Comparison of ENCODE assay signal across 8 mouse cellular contexts in genomic region chr6:117879408-117880115, GRCm38 (mm10). TPM values are rescaled to one million over a fixed set of nuclear protein-coding genes. Genes with fewer than 3 reads are reported as not detected.
DNase-seq lines count a peak whose midpoint lies in the region; ATAC-seq and TF ChIP-seq lines count a peak whose summit lies in the region.

No protein-coding gene starts in this region.

- H3K4me1 ChIP-seq in bone marrow, adult 2 months (ENCODE audit: control insufficient read depth, insufficient read depth, low read length) = no peaks in the 10 kb centered on the region; the same call in 1 of the 2 replicates
- peaks cover 8% of the 10 kb centered on the region; the same call in 1 of the 2 replicates for H3K4me1 ChIP-seq in embryonic facial prominence, embryonic 15.5 days
- peaks cover 4% of the 10 kb centered on the region; the same call in 1 of the 2 replicates for H3K4me1 ChIP-seq in limb, embryonic 14.5 days (ENCODE audit: control insufficient read depth, insufficient read depth, low read length)
- no peaks in the 10 kb centered on the region; the same call in 1 of the 2 replicates for H3K4me1 ChIP-seq in midbrain, postnatal 0 days (ENCODE audit: insufficient read depth, low read length)

- WGBS in bone marrow, adult 2 months = under 1% methylated on average over 67 of the region's 67 CpGs
- under 1% methylated on average over 67 of the region's 67 CpGs for WGBS in embryonic facial prominence, embryonic 15.5 days
- WGBS in limb, embryonic 14.5 days = 2% methylated on average over 64 of the region's 67 CpGs
- WGBS in midbrain, postnatal 0 days = under 1% methylated on average over 67 of the region's 67 CpGs

- H3K4me2 ChIP-seq in embryonic facial prominence, embryonic 15.5 days (replicated peaks) = peak overlapping the region; percentile 68
- peak overlapping the region; percentile 72 for H3K4me2 ChIP-seq in limb, embryonic 14.5 days (replicated peaks; ENCODE audit: low read depth, low read length, severe bottlenecking)
- peak overlapping the region; percentile 62 for H3K4me2 ChIP-seq in midbrain, postnatal 0 days (ENCODE audit: low read depth, low read length, poor library complexity, severe bottlenecking)

- H3K4me3 ChIP-seq in bone marrow, adult 2 months (replicated peaks; ENCODE audit: control insufficient read depth, low read depth, low read length) = peak overlapping the region; percentile 86
- peak overlapping the region; percentile 56 for H3K4me3 ChIP-seq in embryonic facial prominence, embryonic 15.5 days (replicated peaks)
- H3K4me3 ChIP-seq in limb, embryonic 14.5 days (replicated peaks; ENCODE audit: low read length) = peak overlapping the region; percentile 56
- peak overlapping the region; percentile 49 for H3K4me3 ChIP-seq in midbrain, postnatal 0 days (ENCODE audit: low read depth, low read length)

- H3K27me3 ChIP-seq in embryonic facial prominence, embryonic 15.5 days = no peaks in the 10 kb centered on the region
- H3K27me3 ChIP-seq in limb, embryonic 14.5 days (ENCODE audit: control insufficient read depth, insufficient read depth, low read length) = no peaks in the 10 kb centered on the region
- no peaks in the 10 kb centered on the region for H3K27me3 ChIP-seq in midbrain, postnatal 0 days (ENCODE audit: insufficient read depth, low read length)

- peak; percentile 98 for TF ChIP-seq CTCF in bone marrow, adult 2 months (IDR thresholded peaks at IDR 0.05; ENCODE audit: control insufficient read depth, insufficient read depth, low read length)
- TF ChIP-seq CTCF in midbrain, postnatal 0 days (IDR thresholded peaks at IDR 0.05) = peak; percentile 99

- peak; percentile 94 for ATAC-seq in embryonic facial prominence, embryonic 15.5 days (ENCODE audit: insufficient number of reproducible peaks, low FRiP score, low TSS enrichment, low read depth)
- peak; percentile 94 for ATAC-seq in limb, embryonic 14.5 days (ENCODE audit: low FRiP score, low read depth)
- peak; percentile 93 for ATAC-seq in midbrain, postnatal 0 days (ENCODE audit: low FRiP score)

- H3K27ac ChIP-seq in bone marrow, adult 2 months (ENCODE audit: control insufficient read depth, insufficient read depth, low read depth, low read length, poor library complexity) = peak overlapping the region; percentile 99
- H3K27ac ChIP-seq in embryonic facial prominence, embryonic 15.5 days (replicated peaks) = peak overlapping the region; percentile 100
- peak overlapping the region; percentile 98 for H3K27ac ChIP-seq in limb, embryonic 14.5 days (replicated peaks; ENCODE audit: low read depth, low read length)
- H3K27ac ChIP-seq in midbrain, postnatal 0 days (ENCODE audit: low read depth, low read length) = peak overlapping the region; percentile 98

- peak overlapping the region; percentile 59 for H3K9ac ChIP-seq in embryonic facial prominence, embryonic 15.5 days
- peak overlapping the region; percentile 76 for H3K9ac ChIP-seq in limb, embryonic 14.5 days (ENCODE audit: low read depth, low read length, severe bottlenecking)
- peak overlapping the region; percentile 64 for H3K9ac ChIP-seq in midbrain, postnatal 0 days (replicated peaks; ENCODE audit: low read length, poor library complexity, severe bottlenecking)

- TF ChIP-seq POLR2A in bone marrow, adult 2 months (IDR thresholded peaks at IDR 0.05; ENCODE audit: borderline replicate concordance, control insufficient read depth, low read depth, low read length) = peak; percentile 87
- peak; percentile 92 for TF ChIP-seq POLR2A in limb, embryonic 14.5 days (IDR thresholded peaks at IDR 0.05; ENCODE audit: borderline replicate concordance, extremely low read depth, insufficient read depth, insufficient read length)

- no peaks in the 10 kb centered on the region for H3K9me3 ChIP-seq in embryonic facial prominence, embryonic 15.5 days (replicated peaks)
- no peaks in the 10 kb centered on the region for H3K9me3 ChIP-seq in limb, embryonic 14.5 days (ENCODE audit: control insufficient read depth, low read length)
- no peaks in the 10 kb centered on the region for H3K9me3 ChIP-seq in midbrain, postnatal 0 days (ENCODE audit: low read length)

- H3K36me3 ChIP-seq in embryonic facial prominence, embryonic 15.5 days = no peaks in the 10 kb centered on the region
- H3K36me3 ChIP-seq in limb, embryonic 14.5 days (ENCODE audit: control insufficient read depth, insufficient read depth, low read length) = no peaks in the 10 kb centered on the region
- no peaks in the 10 kb centered on the region for H3K36me3 ChIP-seq in midbrain, postnatal 0 days (ENCODE audit: insufficient read depth, low read length)

- peak; percentile 99 for DNase-seq in 416B (ENCODE audit: low read depth)
- peak; percentile 99 for DNase-seq in heart, adult 8-10 months (ENCODE audit: low spot score)
- DNase-seq in kidney, adult 9 months = peak; percentile 99
- DNase-seq in limb, embryonic 14.5 days (ENCODE audit: low spot score) = peak; percentile 97
- DNase-seq in midbrain, postnatal 0 days (ENCODE audit: low spot score) = peak; percentile 98
- peak; percentile 99 for DNase-seq in spleen, postnatal 14 days (ENCODE audit: low spot score in 2 of 2)

RNA-seq across cellular contexts. Expression of gene Zfp239, which starts 17.7 kb away (rescaled TPM):
- 0.57 and 1.3 TPM in 2 replicates for polyA plus RNA-seq in bone marrow, adult 2 months (2011; ENCODE audit: insufficient read depth, insufficient read length, low replicate concordance, missing spikeins)
- polyA plus RNA-seq in embryonic facial prominence, embryonic 15.5 days (2015; fragmentation: Nextera tagmentation; extraction: Ambion mirVana) = 7.6 and 9.8 TPM in 2 replicates
- total RNA-seq in heart, adult 8-10 months (2022) = under 1 TPM in 3 of 4 experiments, not detected in 1; 0.22 to 0.41 (median 0.26) TPM
- 7.4 and 8.6 TPM in 2 replicates for polyA plus RNA-seq in limb, embryonic 14.5 days (2012; rRNA removed)
- 9.7 and 11.8 TPM in 2 replicates for polyA plus RNA-seq in limb, embryonic 14.5 days (2014; fragmentation: Nextera tagmentation; extraction: Ambion mirVana)
- total RNA-seq in midbrain, postnatal 0 days (2014; rRNA removed) = 14.5 and 18.6 TPM in 2 replicates
- 16.1 and 16.6 TPM in 2 replicates for polyA plus RNA-seq in midbrain, postnatal 0 days (2015; fragmentation: Nextera tagmentation; extraction: Ambion mirVana)

RNA-seq across cellular contexts. Expression of gene Hnrnpf, which starts 20.6 kb away (rescaled TPM):
- polyA plus RNA-seq in bone marrow, adult 2 months (2011; ENCODE audit: insufficient read depth, insufficient read length, low replicate concordance, missing spikeins) = 200 and 242 TPM in 2 replicates
- polyA plus RNA-seq in embryonic facial prominence, embryonic 15.5 days (2015; fragmentation: Nextera tagmentation; extraction: Ambion mirVana) = 585 and 603 TPM in 2 replicates
- total RNA-seq in heart, adult 8-10 months (2022) = 100 to 1,000 TPM; 170 to 189 (median 180) TPM
- 385 and 486 TPM in 2 replicates for polyA plus RNA-seq in limb, embryonic 14.5 days (2012; rRNA removed)
- polyA plus RNA-seq in limb, embryonic 14.5 days (2014; fragmentation: Nextera tagmentation; extraction: Ambion mirVana) = 609 and 633 TPM in 2 replicates
- total RNA-seq in midbrain, postnatal 0 days (2014; rRNA removed) = 154 and 159 TPM in 2 replicates
- polyA plus RNA-seq in midbrain, postnatal 0 days (2015; fragmentation: Nextera tagmentation; extraction: Ambion mirVana) = 173 and 183 TPM in 2 replicates

RNA-seq across cellular contexts. Expression of gene Zfp637, which starts 38.6 kb away (rescaled TPM):
- 7.2 and 8.3 TPM in 2 replicates for polyA plus RNA-seq in bone marrow, adult 2 months (2011; ENCODE audit: insufficient read depth, insufficient read length, low replicate concordance, missing spikeins)
- 123 TPM in 2 replicates for polyA plus RNA-seq in embryonic facial prominence, embryonic 15.5 days (2015; fragmentation: Nextera tagmentation; extraction: Ambion mirVana)
- 10 to 100 TPM; 26.2 to 33.8 (median 29.0) TPM for total RNA-seq in heart, adult 8-10 months (2022)
- polyA plus RNA-seq in limb, embryonic 14.5 days (2012; rRNA removed) = 67.2 and 85.1 TPM in 2 replicates
- polyA plus RNA-seq in limb, embryonic 14.5 days (2014; fragmentation: Nextera tagmentation; extraction: Ambion mirVana) = 148 and 172 TPM in 2 replicates
- 75.0 and 95.9 TPM in 2 replicates for total RNA-seq in midbrain, postnatal 0 days (2014; rRNA removed)
- 109 and 122 TPM in 2 replicates for polyA plus RNA-seq in midbrain, postnatal 0 days (2015; fragmentation: Nextera tagmentation; extraction: Ambion mirVana)

RNA-seq across cellular contexts. Expression of gene Fxyd4, which starts 57.9 kb away (rescaled TPM):
- polyA plus RNA-seq in bone marrow, adult 2 months (2011; ENCODE audit: insufficient read depth, insufficient read length, low replicate concordance, missing spikeins) = not detected in 2 replicates
- 3.4 and 4.4 TPM in 2 replicates for polyA plus RNA-seq in embryonic facial prominence, embryonic 15.5 days (2015; fragmentation: Nextera tagmentation; extraction: Ambion mirVana)
- not detected for total RNA-seq in heart, adult 8-10 months (2022)
- polyA plus RNA-seq in limb, embryonic 14.5 days (2012; rRNA removed) = not detected in 2 replicates
- 1.4 and 2.5 TPM in 2 replicates for polyA plus RNA-seq in limb, embryonic 14.5 days (2014; fragmentation: Nextera tagmentation; extraction: Ambion mirVana)
- total RNA-seq in midbrain, postnatal 0 days (2014; rRNA removed) = not detected in 2 replicates
- polyA plus RNA-seq in midbrain, postnatal 0 days (2015; fragmentation: Nextera tagmentation; extraction: Ambion mirVana) = 0.49 and 0.96 TPM in 2 replicates

Comparison
In these comparisons a context has a peak if more than half of its experiments do, and no peak if none do; other contexts are left out.
1. Peak in every context shown above with its lines: DNase-seq, ATAC-seq, H3K4me3 ChIP-seq and H3K27ac ChIP-seq.